Mouse (Mus musculus): Measurements from ENCODE around the gene Calr.

Calr gene

GRCm38 (mm10) chr8:84822723-84823122 is 24.0 kb downstream of the Calr start, which contains the start of gene Dand5:
Gene Dand5 (minus strand): TSS chr8:84822823.
- DNase-seq (ENCODE audit: low read depth in 1 of 2, low spot score in 2 of 2), result no peak

- no peak for DNase-seq (ENCODE audit: low read depth in 1 of 2, low spot score in 2 of 2)
Observed at GRCm38 (mm10) chr8:84816117-84816516, 30.6 kb downstream of the Calr start.

GRCm38 (mm10) chr8:84815547-84815946 is 31.2 kb downstream of the Calr start:
- DNase-seq (ENCODE audit: low read depth in 1 of 2, low spot score in 2 of 2), result peak; percentile 86 to 96

DNA sequence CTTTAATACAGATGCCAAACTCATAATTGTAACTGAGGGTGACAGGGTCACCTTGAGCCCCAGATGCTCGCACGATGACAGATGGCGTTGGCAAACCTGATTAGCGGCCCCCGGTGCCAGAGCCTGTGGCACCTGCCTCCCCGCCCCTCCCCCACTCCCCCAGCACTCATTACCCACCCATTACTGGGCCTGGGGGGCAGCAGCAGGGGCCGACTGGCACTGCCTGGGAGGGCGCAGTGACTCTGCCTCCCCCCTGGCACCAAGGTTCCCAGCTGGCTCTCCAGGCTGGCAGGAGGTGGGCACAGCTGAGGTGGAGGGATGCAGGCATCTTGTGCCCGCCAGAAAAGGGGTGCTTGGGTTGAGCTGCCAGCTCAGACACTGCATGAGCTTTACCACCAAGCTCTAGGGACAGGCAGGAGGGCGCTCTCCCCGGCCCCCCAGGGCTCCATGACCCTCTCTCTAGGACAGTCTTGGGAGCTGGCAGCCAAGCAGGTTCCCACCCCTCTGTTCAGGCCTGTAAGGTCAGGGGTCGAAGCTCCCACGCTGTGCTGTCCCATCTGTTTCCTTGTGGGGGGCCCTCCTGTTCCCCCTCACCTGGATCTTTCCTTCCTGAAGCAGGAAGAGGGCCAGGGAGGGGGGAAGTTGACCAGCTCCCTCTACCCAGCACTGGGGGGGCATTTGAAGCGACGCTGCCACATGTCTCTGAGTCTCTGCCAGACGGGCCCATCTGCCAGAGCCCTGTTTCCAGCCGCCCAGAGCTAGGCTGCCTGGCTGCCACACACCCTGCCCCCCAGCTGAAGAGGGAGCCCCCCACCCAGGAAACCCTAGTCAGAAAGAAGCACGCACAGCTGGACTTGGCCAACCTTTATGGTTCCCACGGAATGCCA is 31.9 kb downstream of the Calr start:
- no peak for DNase-seq (ENCODE audit: low read depth in 1 of 2, low spot score in 2 of 2)

GRCm38 (mm10) chr8:84814240-84814554 is 32.5 kb downstream of the Calr start:
- no peak for DNase-seq (ENCODE audit: low read depth in 1 of 2, low spot score in 2 of 2)

GRCm38 (mm10) chr8:84813830-84814229 is 32.9 kb downstream of the Calr start:
- DNase-seq (ENCODE audit: low read depth in 1 of 2, low spot score in 2 of 2), result no peak

GRCm38 (mm10) chr8:84813059-84813458 is 33.7 kb downstream of the Calr start:
- peak; percentile 48 to 72 for DNase-seq (ENCODE audit: low read depth in 1 of 2, low spot score in 2 of 2)

DNA sequence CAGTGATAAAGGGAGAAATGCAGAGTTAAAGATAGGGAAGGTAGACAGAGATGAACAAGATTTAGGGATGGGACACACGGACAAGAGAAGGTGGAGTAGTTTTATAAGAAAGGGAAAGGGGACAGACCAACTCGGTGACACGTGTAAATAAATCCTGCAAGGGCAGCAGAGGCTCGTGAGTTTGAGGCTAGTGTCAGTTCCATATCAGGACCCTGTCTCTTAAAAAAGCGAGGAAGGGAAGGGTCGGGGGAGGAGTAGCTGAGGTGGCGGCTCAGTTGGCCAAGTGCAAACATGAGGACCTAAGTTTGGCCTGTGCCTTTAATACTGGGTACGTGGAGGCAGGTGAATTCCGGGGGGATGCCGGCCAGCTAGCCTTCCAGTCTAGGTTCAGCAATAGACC is 35.4 kb downstream of the Calr start:
- no peak for DNase-seq (ENCODE audit: low read depth in 1 of 2, low spot score in 2 of 2)

DNA sequence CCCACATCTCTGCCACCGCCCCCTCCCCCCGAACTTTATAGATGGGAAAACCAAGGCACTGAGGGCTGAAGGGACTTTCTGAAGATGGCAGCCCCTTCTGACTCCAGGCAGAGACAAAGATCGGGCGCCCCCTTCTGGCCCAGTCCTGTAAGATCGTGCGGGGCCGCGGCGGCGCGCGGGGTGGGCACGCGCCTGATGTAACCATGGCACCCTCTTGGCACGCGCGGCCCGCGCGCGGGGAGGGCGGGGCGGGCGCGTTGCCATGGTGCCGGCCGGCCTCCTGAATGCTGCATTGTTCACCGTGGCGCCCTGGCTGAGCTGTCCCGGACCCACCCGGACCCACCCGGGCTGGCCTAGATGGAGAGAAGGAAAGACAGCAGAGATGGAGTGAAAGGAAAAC is 35.8 kb downstream of the Calr start:
- DNase-seq (ENCODE audit: low read depth in 1 of 2, low spot score in 2 of 2), result peak; percentile 86 to 92

- no peak for DNase-seq (ENCODE audit: low read depth in 1 of 2, low spot score in 2 of 2)
Observed at GRCm38 (mm10) chr8:84809941-84810280, 36.8 kb downstream of the Calr start.

DNA sequence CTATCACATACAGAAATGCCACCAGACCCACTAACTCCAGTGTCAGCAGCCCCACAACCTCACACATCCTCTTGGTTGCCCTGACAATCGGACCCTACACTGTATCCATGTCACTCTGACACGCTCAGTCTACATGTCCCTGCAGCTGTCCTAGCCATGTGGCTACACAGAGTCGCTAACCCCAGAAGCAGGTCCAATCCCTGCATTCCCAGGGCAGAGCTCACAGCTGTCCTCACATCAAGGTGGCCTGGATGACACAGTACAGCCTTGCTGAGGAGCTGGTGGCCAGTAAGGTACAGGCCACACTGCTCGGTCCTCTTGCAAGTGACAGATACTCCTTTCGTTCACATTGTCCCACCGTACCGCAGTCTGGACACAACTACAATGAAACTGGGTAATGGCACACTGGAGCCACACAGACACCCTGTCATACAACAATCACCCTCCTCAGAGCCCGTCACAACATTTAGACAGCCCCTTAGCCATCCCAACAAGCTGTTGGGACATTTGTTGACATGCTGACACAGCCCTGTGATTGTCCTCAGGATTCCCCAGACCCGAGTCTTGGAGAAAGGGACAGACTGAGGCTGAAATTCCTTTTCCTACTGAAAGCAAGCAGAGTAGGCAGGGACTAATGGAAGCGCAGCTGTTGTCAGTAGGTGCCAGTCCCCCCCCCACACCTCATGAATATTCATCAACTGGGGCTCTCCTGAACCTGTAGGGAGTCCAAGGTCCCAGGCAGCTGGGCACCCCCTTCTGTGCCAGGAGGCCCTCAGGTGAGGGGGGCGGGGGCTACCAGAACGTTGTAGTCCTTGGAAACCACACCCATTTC is 37.4 kb downstream of the Calr start:
- no peak for DNase-seq (ENCODE audit: low read depth in 1 of 2, low spot score in 2 of 2)

DNA sequence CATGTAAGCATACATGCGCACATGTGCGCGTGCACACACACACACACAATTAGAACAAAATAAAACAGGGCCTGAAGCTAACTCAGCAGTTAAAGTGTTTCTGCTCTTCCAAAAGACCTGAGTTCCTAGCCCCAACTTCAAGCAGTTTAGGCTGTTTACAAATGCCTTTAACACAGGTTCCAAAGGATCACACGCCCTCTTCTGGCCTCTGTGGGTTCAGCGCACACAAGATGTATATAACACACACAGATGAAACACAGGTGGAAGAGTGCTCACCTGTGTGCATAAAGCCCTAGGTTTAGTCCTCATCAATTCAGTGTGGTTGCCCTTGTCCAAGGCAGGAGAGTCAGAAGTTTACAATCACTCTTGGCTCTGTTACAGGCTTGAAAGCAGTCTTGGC is 40.7 kb downstream of the Calr start:
- DNase-seq (ENCODE audit: low read depth in 1 of 2, low spot score in 2 of 2), result no peak

DNA sequence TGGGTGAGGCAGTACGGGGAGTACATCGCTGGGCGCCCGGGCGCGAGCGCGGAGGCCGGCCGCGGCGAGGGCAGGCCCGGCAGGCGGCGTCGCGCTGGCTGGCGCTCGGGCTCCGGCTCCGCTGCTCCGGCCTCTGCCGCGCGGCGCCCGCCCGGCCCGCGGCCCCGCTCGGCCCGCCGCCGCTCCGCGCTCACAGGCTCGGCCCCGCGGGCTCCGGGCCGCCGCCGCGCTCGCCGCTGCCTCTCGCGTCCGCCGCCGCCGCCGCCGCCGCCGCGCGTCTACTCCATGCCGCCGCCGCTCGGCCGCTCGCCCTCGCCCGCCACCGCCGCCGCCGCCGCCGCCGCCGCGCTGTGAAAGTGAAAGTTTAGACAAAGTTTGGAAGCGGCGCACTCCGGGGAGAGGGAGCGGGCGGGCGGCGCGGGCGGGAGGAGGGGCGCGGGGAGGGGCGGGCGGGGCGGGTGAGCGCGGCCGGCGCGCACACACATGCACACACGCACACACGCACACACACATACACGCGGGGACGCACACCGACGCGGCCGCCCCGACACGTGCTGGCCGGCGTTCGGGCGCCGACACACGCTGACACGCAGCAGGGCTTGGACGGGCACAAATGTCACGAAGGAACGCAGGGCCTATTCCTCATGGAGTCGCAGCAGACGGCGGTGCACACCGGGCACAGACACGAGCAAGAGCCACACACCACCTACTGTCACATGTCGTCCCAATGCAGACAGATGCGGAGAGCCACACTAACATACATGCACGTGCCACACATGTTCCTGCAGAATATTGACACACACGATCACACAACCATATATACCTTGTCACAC is 46.5 kb downstream of the Calr start, which contains the start of gene Nfix:
Gene Nfix, minus strand, starts transcription at position 346 of the 833 bp plus-strand sequence.
- peak in 1 of 2 experiments; percentile 21 for DNase-seq (ENCODE audit: low read depth in 1 of 2, low spot score in 2 of 2)

DNA sequence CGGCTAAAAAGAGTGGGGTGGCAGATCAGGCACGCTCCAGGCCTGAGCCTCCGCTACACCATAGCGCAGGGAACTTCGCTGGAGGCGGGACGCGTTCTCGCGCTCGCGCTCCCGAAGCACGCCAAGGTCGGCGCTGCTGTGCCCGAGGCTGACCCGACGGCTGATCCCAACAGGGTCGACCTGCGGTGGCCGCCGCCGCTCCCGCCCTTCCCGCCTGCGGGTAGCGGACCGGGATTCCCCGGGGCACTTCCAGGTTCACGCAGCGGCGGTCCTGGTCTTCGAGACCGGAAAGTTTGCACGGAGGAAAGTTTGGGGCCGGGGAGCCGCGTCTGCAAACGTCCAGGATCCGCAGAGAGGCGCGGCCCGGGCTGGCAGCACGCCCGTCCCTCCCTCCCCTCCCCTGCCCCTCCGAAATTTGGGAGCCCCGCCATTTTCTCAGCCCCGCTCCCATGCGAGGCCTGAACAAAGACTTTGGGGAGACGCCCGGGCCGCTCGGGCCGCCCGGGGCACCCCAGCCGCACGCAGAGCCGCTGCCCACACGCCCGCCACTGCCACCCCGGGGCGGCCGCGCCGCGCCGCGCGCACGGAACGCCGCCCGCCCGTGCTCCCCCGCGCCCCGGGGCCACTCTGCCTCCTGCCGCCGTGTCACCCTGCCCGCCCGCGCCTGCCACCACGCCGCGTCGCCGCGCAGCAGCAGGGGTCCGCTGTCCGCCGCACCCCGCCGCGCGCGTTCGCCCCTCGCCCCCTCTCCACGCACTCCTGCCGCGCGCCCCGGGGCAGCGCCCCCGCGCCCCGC is 47.4 kb downstream of the Calr start:
- peak in 1 of 2 experiments; percentile 33 for DNase-seq (ENCODE audit: low read depth in 1 of 2, low spot score in 2 of 2)

DNA sequence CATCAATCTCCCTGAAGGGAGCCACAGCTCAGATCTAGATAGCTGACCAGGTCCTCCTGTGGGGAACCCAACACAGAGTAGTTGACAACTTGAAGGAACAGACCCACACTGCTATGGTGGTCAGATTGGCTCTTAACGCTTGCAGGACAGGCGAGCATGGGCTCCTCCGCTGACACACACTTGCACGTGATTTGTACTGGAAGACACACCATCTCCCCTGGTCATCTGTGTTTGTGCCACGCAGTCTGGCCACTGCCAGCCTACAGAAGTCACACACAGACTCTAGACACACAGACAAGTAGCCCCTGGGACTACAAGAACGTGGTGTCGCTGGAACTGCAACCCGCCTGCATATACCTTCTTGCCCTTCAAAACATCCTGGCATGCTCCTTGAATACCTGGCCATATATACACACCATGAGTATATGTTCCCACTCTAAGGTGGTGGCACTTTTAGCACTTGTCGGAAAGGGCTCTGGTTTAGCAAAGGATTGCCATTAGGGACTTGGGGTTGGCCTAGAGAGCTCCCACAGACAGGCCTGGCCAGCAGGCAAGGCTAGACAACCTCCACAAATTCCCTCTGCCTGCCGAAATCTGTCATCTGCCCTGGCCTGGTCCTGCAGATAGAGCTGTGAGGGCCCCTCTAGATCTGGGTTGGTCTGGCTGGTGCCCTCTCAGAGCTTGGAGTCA is 48.1 kb downstream of the Calr start:
- DNase-seq (ENCODE audit: low read depth in 1 of 2, low spot score in 2 of 2), result no peak

GRCm38 (mm10) chr8:84797971-84798370 is 48.8 kb downstream of the Calr start:
- no peak for DNase-seq (ENCODE audit: low read depth in 1 of 2, low spot score in 2 of 2)

- no peak for DNase-seq (ENCODE audit: low read depth in 1 of 2, low spot score in 2 of 2)
Observed at GRCm38 (mm10) chr8:84797256-84797797, 49.4 kb downstream of the Calr start.

DNA sequence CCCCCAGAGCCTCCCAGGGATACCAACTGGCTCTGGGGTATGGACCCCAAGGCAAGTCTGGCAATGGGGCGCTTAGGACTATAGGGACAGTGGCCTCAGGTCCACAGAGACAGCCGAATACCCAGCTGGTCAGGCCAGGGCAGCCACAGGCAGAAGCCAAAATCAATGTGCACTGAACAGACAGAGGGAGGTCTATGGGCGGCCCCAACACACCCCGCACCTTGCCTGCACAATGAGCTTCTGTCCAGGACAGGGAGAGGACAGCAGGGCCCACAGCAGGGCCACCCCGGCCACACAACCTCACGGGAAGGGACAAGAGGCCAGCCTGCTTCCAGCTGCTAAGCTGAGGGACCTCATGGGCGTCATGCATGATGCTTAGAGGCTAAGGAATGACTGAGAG is 52.2 kb downstream of the Calr start:
- no peak for DNase-seq (ENCODE audit: low read depth in 1 of 2, low spot score in 2 of 2)

DNA sequence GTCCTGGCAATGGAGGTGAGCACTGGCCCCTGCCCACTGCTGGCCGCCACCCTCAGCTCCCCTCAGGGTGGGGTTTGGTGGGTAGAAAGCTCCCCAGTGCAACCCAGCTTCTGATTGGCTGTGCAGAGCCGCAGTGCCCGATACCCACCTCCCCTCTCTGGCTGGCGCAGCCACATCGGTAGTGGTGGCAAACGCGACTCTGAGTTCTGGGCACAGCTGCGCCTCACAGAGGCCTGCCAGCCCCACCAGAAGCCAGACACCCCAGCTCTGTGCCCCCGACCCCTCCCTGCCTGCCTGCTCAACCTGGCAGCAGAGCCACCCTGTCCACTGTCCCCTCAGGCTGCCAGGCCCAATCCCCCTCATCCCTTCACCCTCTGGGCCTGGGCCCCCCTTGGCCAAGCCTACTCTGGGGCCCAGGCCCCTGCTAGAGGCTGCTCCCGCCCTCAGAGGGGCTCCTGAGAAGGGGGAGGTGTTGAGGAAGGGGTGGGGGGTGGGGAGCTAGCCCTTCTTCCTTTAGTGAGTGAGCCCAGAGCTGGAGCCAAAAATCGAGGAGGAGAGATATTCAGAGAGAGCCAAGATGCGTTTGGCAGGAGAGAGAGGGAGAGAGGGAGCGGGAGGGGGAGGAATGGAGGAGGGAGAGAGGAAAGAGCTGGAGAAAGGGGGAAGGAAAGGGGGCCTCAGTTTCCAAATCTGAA is 52.8 kb downstream of the Calr start:
- no peak for DNase-seq (ENCODE audit: low read depth in 1 of 2, low spot score in 2 of 2)

Data from monocyte, adult 2 months (primary cell).